Mouse (Mus musculus) hindbrain, embryonic 12.5 days (tissue): ENCODE measurements around the gene Phf5a. TPM values are rescaled to one million over a fixed set of nuclear protein-coding genes. Genes with fewer than 3 reads are reported as not detected.

Experiments used
- ATAC-seq: fragments of 200-750 bp; cut with Nextera tagmentation; 2 replicates; pipeline ENCODE4 v1.8.0; 2017; ENCODE audit warnings: moderate TSS enrichment; ENCODE audit not compliant: low FRiP score
- H3K27ac ChIP-seq: fragments of 300-500 bp; sonication (generic); 2 replicates; pipeline ENCODE4 v1.5.1; 2016; ENCODE audit warnings: mild to moderate bottlenecking
- H3K27me3 ChIP-seq: fragments of 300-500 bp; sonication (generic); 2 replicates; pipeline ENCODE4 v1.6.1; 2016; ENCODE audit warnings: mild to moderate bottlenecking
- H3K36me3 ChIP-seq: fragments of 300-500 bp; sonication (generic); 2 replicates; pipeline ENCODE4 v1.6.1; 2016; ENCODE audit warnings: mild to moderate bottlenecking
- H3K4me1 ChIP-seq: fragments of 300-500 bp; sonication (generic); 2 replicates; pipeline ENCODE4 v1.6.1; 2016
- H3K4me2 ChIP-seq: fragments of 300-500 bp; sonication (generic); replicated peaks from 2 replicates; pipeline ENCODE4 v1.6.1; 2016; ENCODE audit warnings: mild to moderate bottlenecking
- H3K4me3 ChIP-seq: fragments of 300-500 bp; sonication (generic); 2 replicates; pipeline ENCODE4 v1.5.1; 2016; ENCODE audit warnings: mild to moderate bottlenecking
- H3K9ac ChIP-seq: fragments of 300-500 bp; sonication (generic); 2 replicates; pipeline ENCODE4 v1.6.1; 2016; ENCODE audit warnings: mild to moderate bottlenecking, moderate library complexity
- H3K9me3 ChIP-seq: fragments of 300-500 bp; sonication (generic); replicated peaks from 2 replicates; pipeline ENCODE4 v1.6.1; 2016; ENCODE audit warnings: mild to moderate bottlenecking
- WGBS: fragments of 180-500 bp; shearing (Covaris S2); methylation state at CpG from one replicate; pipeline ENCODE4 v1.1.7; 2016; 5-methylcytosine and 5-hydroxymethylcytosine counted together
- polyA plus RNA-seq: library from polyadenylated mRNA; unstranded; fragments of >200 nt; fragmentation: Nextera tagmentation; extraction: Ambion mirVana; gene quantifications from 2 replicates; pipeline ENCODE4 v1.2.1, GENCODE M21; 2016

Phf5a gene
- polyA plus RNA-seq, 1 experiment from 2014 or later = 115 TPM

DNA sequence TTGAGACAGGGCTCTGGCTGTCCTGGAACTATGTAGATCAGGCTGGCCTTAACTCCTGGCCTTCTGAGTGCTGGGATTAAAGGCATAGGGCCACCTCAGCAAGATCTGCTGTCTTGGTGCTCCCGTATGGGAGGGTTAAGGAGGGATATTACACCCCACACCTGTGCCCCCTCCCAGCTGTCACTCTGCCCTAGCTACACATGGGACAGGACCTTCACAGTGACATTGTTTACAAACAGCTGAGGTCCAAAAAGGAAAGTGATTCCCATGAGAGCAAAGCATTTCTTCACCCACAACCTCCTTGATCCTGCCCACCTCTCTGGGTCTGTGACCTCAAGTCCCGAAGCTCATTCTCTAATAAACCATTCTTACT is 42.5 kb downstream of the Phf5a start:
- H3K4me1 ChIP-seq = peaks cover 6% of the 10 kb centered on the region; the same call in 1 of the 2 replicates
- no peaks in the 10 kb centered on the region for H3K27me3 ChIP-seq
- 73% methylated on average over 2 of the region's 2 CpGs for WGBS
- H3K4me2 ChIP-seq = no peak overlapping the region
- no peak overlapping the region for H3K27ac ChIP-seq
- H3K9me3 ChIP-seq = no peaks in the 10 kb centered on the region
- no peak for ATAC-seq
- H3K9ac ChIP-seq = no peak overlapping the region
- H3K36me3 ChIP-seq = peaks cover 35% of the 10 kb centered on the region
- H3K4me3 ChIP-seq = no peak overlapping the region

DNA sequence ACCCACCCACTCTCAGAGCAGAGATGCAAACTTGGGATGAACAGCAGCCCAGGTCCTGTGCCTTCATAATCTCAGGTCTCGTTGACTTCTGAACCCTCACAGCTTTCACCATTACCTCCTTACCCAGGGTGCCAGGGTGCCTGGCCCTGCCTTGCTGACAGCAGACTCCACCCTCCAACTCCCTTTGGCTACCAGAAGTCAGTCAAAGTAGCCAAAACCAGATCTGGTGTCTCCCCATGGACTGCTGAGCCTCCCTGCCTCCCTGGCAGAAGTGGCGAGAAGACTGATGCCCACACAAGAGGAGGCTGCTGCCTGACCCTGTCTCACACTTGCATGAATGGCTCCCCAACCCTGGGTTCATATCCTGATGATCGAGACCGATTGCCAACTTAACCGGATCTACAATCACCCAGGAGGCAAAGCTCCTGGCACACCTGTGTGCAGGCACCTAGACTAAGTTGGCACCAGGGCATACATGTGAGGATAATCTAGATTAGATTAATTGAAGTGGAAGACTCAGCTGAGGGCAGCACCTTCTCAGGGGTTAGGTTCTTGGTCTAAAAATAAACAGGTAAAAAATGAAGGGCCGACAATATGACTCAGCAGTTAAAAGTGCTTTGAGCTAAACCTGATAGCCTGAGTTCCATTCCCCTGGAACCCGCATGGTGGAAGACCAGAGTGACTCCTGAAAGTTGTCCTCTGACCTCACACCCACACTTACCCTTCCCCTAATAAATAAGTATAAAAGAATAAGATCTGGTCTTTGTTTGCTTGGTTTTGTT is 43.1 kb downstream of the Phf5a start:
- H3K9ac ChIP-seq = no peak overlapping the region
- H3K9me3 ChIP-seq = no peaks in the 10 kb centered on the region
- WGBS = 93% methylated on average over 7 of the region's 7 CpGs
- no peaks in the 10 kb centered on the region for H3K27me3 ChIP-seq
- H3K4me2 ChIP-seq = no peak overlapping the region
- peaks cover 41% of the 10 kb centered on the region for H3K36me3 ChIP-seq
- H3K4me3 ChIP-seq = no peak overlapping the region
- peaks cover 6% of the 10 kb centered on the region; the same call in 1 of the 2 replicates for H3K4me1 ChIP-seq
- H3K27ac ChIP-seq = no peak overlapping the region
- no peak for ATAC-seq

DNA sequence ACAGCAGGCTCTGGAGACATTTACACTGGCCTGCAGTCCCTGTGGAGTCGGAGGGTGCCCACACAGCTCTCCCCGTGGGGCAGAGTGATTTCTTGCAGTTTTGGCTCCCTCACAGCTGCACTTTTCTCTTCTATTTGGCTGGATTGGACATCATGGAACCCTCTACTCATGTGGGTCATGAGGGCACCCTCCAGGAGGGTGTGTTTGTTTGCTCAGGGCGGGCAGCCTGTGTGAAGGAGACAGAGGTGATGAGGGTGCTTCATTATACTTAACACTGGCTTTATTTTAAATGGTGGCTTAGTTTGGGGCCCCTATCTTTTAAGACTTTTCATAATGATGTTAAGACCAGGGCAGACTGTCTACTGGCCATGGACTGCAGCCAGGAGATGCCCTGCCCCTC is 46.9 kb downstream of the Phf5a start:
- no peak for ATAC-seq
- H3K4me3 ChIP-seq = no peak overlapping the region
- H3K4me2 ChIP-seq = no peak overlapping the region
- H3K4me1 ChIP-seq = no peaks in the 10 kb centered on the region
- H3K27me3 ChIP-seq = no peaks in the 10 kb centered on the region
- WGBS = 83% methylated on average over 3 of the region's 3 CpGs
- H3K9me3 ChIP-seq = no peaks in the 10 kb centered on the region
- H3K9ac ChIP-seq = no peak overlapping the region
- H3K27ac ChIP-seq = no peak overlapping the region
- H3K36me3 ChIP-seq = peaks cover 75% of the 10 kb centered on the region

DNA sequence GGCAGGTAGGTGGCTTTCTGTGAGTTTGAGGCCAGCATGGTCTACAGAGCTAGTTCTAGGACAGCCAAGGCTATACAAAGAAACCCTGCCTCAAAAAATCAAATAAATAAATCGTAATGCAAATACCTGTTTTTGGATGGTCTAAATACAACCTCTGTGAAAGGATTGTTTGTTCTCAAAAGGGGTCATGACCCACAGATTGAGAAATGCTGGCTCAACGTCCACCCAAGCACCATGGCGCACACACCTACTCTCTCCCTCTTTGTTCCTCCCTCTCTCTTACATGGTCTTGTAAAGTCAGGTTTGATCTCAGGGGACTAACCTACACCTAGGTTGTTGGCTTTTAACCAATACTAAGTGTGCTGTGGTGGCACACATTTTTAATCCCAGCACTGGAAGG is 49.1 kb downstream of the Phf5a start:
- Histone ChIP-seq H3K9me3 (no peaks in the 10 kb centered on the region), H3K4me3 (no peak overlapping the region), H3K4me1 (no peaks in the 10 kb centered on the region), H3K36me3 (peaks cover 86% of the 10 kb centered on the region), H3K4me2 (no peak overlapping the region), H3K9ac (no peak overlapping the region), H3K27ac (no peak overlapping the region), H3K27me3 (no peaks in the 10 kb centered on the region)
- no peak for ATAC-seq
- 87% methylated on average over 3 of the region's 3 CpGs for WGBS

DNA sequence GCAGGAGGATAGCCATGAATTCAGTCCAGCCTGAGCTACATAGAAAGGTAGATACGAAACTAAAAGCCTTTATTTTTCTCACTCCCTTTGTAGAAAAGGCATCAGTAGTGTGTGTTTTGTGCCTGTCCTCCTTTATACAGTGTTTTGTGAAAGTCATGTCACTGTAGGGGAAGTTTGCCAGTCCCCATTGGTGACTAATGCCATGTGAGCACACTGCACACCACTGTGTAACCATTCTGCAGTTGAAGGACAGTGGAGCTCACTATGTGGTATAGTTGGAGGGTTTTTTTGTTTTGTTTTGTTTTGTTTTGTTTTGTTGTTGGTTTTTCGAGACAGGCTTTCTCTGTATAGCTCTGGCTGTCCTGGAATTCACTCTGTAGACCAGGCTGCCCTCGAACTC is 53.3 kb downstream of the Phf5a start:
- WGBS = 92% methylated on average over 3 of the region's 3 CpGs
- Histone ChIP-seq H3K27me3 (no peaks in the 10 kb centered on the region), H3K27ac (no peak overlapping the region), H3K36me3 (peaks cover 66% of the 10 kb centered on the region), H3K4me1 (peaks cover 12% of the 10 kb centered on the region), H3K4me2 (no peak overlapping the region), H3K9me3 (no peaks in the 10 kb centered on the region), H3K4me3 (no peak overlapping the region), H3K9ac (no peak overlapping the region)
- ATAC-seq = no peak

DNA sequence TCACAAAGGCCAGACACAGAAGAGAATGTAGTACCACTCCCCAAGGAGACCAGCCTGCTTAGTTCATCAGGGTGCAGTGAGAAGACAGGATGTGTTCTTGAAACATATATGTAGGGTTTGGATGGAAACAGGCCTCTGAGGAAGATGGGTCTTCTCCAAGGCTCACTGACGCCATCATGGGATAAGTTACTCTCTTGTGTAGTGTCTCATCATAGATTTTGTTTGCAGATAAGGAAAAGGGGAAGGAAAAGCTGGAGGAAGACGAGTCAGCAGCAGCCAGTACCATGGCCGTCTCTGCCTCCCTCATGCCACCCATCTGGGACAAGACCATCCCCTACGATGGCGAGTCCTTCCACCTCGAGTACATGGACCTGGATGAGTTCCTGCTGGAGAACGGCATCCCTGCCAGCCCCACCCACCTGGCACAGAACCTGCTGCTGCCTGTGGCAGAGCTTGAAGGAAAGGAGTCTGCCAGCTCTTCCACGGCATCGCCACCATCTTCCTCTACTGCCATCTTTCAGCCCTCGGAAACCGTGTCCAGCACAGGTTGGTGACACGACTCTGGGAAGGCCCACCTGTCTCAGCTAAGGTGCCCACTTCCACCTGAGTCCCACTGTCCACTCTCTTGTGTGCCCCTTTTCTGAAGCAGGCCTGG is 56.9 kb downstream of the Phf5a start:
- Histone ChIP-seq H3K9me3 (no peaks in the 10 kb centered on the region), H3K27me3 (no peaks in the 10 kb centered on the region), H3K27ac (no peak overlapping the region), H3K36me3 (peaks cover 34% of the 10 kb centered on the region), H3K9ac (no peak overlapping the region), H3K4me3 (no peak overlapping the region), H3K4me1 (peaks cover 35% of the 10 kb centered on the region), H3K4me2 (no peak overlapping the region)
- ATAC-seq = no peak
- WGBS = 91% methylated on average over 12 of the region's 12 CpGs

Other genes starting within 250 kb of the Phf5a start
- 29.2 and 29.6 TPM in 2 replicates for gene L3mbtl2, start 208.0 kb downstream of the Phf5a start, polyA plus RNA-seq
- gene Chadl, start 174.6 kb downstream of the Phf5a start, polyA plus RNA-seq = 8.4 and 9.0 TPM in 2 replicates
- 51.6 and 52.1 TPM in 2 replicates for gene Zc3h7b, start 126.9 kb downstream of the Phf5a start, polyA plus RNA-seq
- gene Rangap1, start 126.4 kb downstream of the Phf5a start, polyA plus RNA-seq = 131 and 134 TPM in 2 replicates
- gene Tef, start 69.5 kb downstream of the Phf5a start, polyA plus RNA-seq = 30.0 and 31.9 TPM in 2 replicates
- 20.4 and 21.2 TPM in 2 replicates for gene Tob2, start 13.1 kb downstream of the Phf5a start, polyA plus RNA-seq
- 193 TPM in 2 replicates for gene Aco2, start 398 bp upstream of the Phf5a start, polyA plus RNA-seq
- 58.0 and 58.4 TPM in 2 replicates for gene Polr3h, start 54.3 kb upstream of the Phf5a start, polyA plus RNA-seq
- 48.0 and 57.1 TPM in 2 replicates for gene Csdc2, start 64.8 kb upstream of the Phf5a start, polyA plus RNA-seq
- 30.7 and 32.3 TPM in 2 replicates for gene Pmm1, start 89.0 kb upstream of the Phf5a start, polyA plus RNA-seq
- gene 1700029P11Rik, start 108.6 kb upstream of the Phf5a start, polyA plus RNA-seq = not detected in 2 replicates
- gene Xrcc6, start 115.9 kb upstream of the Phf5a start, polyA plus RNA-seq = 58.4 and 62.3 TPM in 2 replicates
- 41.4 and 42.3 TPM in 2 replicates for gene Desi1, start 162.0 kb upstream of the Phf5a start, polyA plus RNA-seq
- gene Snu13, start 175.7 kb upstream of the Phf5a start, polyA plus RNA-seq = 169 and 192 TPM in 2 replicates
- not detected in 2 replicates for gene 4930407I10Rik, start 187.2 kb upstream of the Phf5a start, polyA plus RNA-seq
- 0.14 TPM in 1 of 2 replicates, not detected in the other for gene Mei1, start 198.1 kb upstream of the Phf5a start, polyA plus RNA-seq